Mouse (Mus musculus): ENCODE data around the gene Rdh19. TPM values are rescaled to one million over a fixed set of nuclear protein-coding genes. Genes with fewer than 3 reads are reported as not detected.
"Not testable (repeated sequence)": the region's sequence is repeated elsewhere in the genome, so short reads cannot be mapped to it uniquely, and the experiment has no call there.

The Rdh19 gene
- total RNA-seq (2021): not detected
- long read RNA-seq, experiment 1: 0 reads
- long read RNA-seq, experiment 2: 0 reads

DNA sequence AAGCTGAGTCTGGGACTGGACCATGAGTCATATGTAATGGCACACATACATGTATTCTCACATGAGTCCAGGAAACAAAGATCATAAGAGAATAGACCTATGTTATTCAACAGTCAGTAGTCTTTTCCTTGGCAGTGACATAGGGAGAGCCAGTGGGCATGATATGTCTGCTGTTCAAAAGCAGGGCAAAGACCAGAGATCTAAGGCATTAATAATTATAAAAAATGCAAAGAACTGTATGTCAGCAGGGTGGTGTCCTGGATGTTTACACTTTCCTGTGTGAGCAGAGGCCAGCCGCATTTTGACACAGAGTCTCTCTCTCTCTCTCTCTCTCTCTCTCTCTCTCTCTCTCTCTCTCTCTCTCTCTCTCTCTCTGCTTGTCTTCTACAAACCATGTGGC lies at the start of gene Rdh19:
Gene Rdh19 (plus strand): TSS at position 301 of the 400 bp plus-strand sequence.
- intact Hi-C loops (cut with DNase I): no loop called here
- Histone ChIP-seq H3K27ac (no peak within 1 kb of the TSS), H3K4me3 (no peak within 1 kb of the TSS)
- TF ChIP-seq CTCF (IDR thresholded peaks at IDR 0.05): no peak
- DNase-seq: no peak

DNA sequence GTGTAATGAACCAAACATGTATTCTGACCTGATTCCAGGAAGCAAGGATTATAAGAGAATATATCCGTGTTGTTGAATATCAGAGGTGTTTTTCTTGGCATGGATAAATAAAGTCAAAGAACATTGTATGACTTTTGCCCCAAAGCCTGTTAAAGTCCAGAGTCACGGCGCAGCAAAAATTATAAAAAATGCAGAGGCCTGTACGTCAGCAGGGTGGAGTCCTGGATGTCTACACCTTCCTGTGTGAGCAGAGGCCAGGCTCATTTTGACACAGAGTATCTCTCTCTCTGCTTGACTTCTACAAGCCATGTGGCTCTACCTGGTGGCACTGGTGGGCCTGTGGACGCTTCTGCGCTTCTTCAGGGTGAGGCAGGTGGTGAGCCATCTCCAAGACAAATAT lies 48.8 kb upstream of the Rdh19 start, which contains the start of gene Rdh16:
Gene Rdh16 (plus strand): TSS at position 262 of the 400 bp plus-strand sequence.
- no peak for TF ChIP-seq CTCF (IDR thresholded peaks at IDR 0.05)
- intact Hi-C loops (cut with DNase I): no loop called here
- no peak within 1 kb of the TSS for H3K27ac ChIP-seq
- H3K4me3 ChIP-seq: no peak within 1 kb of the TSS
- no peak for DNase-seq

DNA sequence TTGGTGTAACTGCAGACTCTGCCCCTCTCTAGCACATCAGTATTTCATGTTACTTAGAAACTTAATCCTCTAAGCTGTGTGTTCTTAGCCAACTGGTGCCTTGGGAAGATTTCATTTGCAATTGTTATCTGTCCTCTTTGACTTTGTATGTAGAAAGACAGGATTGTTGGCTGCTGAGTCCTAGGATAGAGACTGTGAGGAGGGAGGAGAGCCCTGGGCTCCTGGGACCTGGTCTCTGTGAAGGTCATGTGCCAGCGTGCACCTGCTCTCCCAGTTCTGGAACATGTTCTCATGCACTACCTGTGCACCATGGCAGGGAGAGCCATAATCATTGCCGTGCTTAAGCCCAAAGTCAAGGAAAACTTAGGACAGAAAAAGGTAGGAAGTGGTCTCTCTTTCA lies 48.1 kb upstream of the Rdh19 start:
- DNase-seq: no peak
- Histone ChIP-seq H3K4me3 (no peak overlapping the region), H3K27ac (no peak overlapping the region)
- no peak for TF ChIP-seq CTCF (IDR thresholded peaks at IDR 0.05)
- intact Hi-C loops (cut with DNase I): no loop called here

DNA sequence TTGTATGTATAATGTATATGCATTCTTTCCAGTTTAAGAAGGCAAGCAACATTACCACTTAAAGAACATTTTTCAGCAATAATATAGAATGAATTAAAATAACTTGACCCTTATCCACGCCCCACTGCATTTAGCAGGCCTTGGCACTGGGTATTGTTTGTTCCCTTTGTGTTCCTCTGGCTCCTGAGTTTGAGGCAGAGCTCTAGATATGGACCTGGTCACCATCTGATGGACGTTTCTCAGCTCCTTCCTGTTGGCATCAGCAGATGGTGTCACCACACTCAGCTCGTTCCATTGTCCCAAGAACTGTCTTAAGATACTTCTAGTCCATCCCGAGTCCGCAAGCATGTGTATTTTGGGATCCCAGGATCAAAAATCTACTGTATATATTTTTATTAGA lies 47.5 kb upstream of the Rdh19 start:
- intact Hi-C loops (cut with DNase I): no loop called here
- TF ChIP-seq CTCF (IDR thresholded peaks at IDR 0.05): no peak
- no peak for DNase-seq
- H3K4me3 ChIP-seq: no peak overlapping the region
- H3K27ac ChIP-seq: no peak overlapping the region

DNA sequence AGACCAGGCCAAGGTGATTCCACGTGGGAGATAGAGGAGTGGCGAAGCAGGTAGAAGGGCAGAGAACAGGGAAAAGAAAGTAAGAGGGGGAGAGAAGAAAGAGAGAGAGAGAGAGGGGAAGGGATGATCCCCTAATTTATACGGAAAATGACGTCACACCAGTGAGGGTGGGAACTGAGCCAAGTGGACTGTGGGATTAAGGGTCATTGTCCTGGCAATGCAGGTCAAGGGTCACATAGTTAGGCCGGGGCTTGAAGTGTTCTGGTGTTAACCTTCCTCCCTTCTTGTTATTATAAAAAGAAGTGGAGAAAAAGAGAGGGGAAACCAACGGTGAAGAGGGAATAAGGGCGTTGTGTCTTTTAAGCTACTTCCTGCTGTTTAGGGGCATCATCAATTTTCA lies 45.3 kb upstream of the Rdh19 start:
- Histone ChIP-seq H3K27ac (no peak overlapping the region), H3K4me3 (no peak overlapping the region)
- DNase-seq: no peak
- TF ChIP-seq CTCF (IDR thresholded peaks at IDR 0.05): no peak
- intact Hi-C loops (cut with DNase I): no loop called here

DNA sequence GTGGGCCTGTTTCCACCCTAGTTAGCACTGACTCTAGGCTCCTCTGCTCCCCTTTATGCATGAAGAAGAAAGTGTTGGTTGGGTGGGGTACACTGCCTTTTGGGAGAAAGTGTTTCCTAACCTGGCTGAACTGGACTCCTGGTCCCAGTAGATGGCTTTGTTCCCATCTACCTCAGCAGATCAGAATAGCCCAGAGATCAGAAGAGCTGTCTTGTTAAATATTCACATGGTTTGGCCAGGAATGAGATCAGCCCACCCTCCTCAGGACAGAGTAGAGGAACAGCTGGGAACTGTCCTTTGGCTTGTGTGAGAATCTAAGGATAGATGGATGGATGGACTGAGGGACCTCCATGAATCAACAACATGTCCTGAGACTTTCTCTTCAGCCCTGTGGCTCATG lies 33.8 kb upstream of the Rdh19 start:
- no peak overlapping the region for H3K4me3 ChIP-seq
- TF ChIP-seq CTCF (IDR thresholded peaks at IDR 0.05): no peak
- no peak overlapping the region for H3K27ac ChIP-seq

DNA sequence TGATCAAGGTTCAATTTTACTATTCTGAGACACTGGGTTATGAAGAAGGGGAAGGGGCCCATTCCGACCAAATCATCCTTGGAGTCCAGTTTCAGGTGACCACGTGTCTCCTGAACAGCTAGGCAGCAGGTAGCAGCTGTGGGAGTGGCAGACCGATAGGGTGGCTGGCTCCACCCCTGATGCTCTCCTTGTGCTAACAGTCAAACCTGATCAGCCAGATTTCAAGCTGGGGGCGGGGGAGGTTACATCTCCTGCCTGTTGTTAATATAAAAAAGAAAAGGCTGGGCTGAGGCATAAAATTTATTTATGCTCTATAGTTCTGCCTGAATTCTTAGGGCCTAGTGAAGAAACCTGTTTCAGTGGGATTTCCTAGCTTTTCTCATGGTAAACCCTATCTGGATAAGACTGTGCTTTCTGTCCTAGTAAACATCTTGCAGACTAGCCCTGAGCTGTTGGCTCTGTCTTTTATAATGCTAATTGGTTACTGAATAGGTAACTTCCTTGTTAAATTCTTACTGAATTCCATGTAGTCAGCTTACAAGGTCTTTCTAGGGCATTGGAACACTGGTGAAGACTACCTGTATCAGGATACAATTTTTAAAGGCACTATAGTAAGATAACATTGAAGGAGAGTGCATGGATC lies 32.3 kb upstream of the Rdh19 start:
- H3K27ac ChIP-seq; H3K4me3 ChIP-seq; intact Hi-C loops (cut with DNase I); DNase-seq: not testable (repeated sequence)

More for the DNA sequence above, 33.8 kb upstream of the Rdh19 start:
- no peak for DNase-seq
- intact Hi-C loops (cut with DNase I): no loop called here

DNA sequence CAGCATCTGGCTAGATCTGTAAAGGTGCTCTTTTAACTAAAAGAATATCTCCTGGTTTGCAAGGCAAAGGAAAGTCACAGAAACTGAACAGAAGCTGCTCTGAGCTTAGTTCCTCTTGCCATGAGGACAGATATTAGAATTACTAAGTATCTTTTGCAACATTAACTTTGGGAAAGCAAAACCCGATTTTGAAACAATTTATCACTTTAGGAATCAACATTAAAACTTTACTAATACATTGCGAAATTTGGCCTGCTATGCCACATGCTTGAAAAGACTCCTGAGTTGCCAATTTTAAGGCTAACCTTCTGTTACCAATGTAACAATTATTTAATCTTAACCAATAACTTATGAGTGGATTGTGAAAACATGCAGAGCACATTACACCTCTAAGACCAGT lies 27.9 kb upstream of the Rdh19 start:
- H3K27ac ChIP-seq; DNase-seq; H3K4me3 ChIP-seq; intact Hi-C loops (cut with DNase I): not testable (repeated sequence)

DNA sequence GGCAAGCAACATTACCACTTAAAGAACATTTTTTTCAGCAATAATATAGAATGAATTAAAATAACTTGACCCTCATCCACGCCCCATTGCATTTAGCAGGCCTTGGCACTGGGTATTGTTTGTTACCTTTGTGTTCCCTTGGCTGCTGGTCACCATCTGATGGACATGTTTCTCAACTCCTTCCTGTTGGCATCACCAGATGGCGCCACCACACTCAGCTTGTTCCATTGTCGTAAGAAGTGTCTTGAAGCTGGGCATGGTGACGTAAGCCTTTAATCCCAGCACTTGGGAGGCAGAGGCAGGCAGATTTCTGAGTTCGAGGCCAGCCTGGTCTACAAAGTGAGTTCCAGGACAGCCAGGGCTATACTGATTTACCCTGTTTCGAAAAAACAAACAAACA lies 24.3 kb upstream of the Rdh19 start:
- intact Hi-C loops (cut with DNase I): no loop called here
- DNase-seq: no peak
- peak; percentile 6; the same call in 1 of the 2 replicates for TF ChIP-seq CTCF (IDR thresholded peaks at IDR 0.05)
- H3K27ac ChIP-seq: no peak overlapping the region
- H3K4me3 ChIP-seq: no peak overlapping the region

DNA sequence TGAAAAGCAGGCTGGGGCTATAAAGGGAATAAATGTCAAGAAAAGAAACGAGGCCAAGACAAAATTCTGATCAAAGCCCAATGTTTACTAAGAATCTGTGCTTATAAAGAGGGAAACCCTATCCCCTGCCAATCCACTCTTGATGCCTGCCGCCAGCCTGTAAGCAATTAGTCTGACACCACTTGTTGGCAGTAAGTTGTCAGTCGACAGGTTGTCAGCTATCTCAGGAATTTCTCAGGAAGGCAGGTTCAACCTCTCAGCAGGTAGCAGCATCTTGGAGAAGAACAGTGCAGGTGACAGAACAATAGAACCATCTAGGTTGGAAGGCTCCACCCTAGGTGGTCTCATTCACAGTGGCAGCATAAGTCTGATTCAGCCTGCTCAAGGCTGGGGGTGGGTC lies 20.6 kb upstream of the Rdh19 start:
- no peak for TF ChIP-seq CTCF (IDR thresholded peaks at IDR 0.05)
- Histone ChIP-seq H3K27ac (no peak overlapping the region), H3K4me3 (no peak overlapping the region)
- intact Hi-C loops (cut with DNase I): no loop called here
- no peak for DNase-seq

DNA sequence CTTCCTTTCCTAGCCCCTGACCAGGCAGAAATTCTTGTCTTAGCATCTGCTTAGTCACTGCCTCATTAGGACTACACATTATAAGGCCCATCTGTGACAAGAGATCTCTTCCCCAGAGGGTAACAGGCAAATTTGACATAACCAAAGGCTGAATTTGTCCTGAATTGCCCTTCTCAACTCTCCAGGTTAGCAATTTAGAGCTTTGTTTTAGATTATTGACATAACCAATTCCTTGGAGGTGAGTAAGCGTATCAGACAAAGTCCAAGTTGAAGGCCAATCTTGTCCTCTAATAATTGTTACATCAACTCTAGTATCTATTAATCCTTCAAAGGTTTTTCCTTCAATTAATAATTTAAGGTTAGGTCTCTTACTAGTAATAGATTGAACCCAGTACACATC lies 15.5 kb upstream of the Rdh19 start:
- DNase-seq; H3K4me3 ChIP-seq; H3K27ac ChIP-seq; intact Hi-C loops (cut with DNase I): not testable (repeated sequence)

DNA sequence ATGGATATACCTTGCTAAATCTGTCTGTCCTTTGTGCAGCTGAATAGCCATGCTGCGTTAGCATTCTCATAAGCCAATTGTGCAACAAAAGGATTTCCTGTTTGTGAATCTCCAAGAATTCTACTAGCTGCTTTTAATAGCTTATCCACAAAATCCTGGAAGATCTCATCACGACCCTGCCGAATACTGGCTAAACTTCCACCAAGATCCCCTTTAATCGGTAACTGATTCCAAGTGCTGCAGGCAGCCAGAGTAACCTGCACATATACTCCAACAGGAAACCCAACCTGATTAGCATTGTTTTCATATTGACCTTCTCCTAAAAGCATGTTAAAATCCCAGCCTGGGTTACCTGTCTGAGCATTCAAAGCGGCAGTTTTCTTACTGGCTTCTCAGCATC lies 14.4 kb upstream of the Rdh19 start:
- TF ChIP-seq CTCF (IDR thresholded peaks at IDR 0.05): no peak
- intact Hi-C loops (cut with DNase I): no loop called here
- H3K27ac ChIP-seq: no peak overlapping the region
- no peak for DNase-seq
- H3K4me3 ChIP-seq: no peak overlapping the region

DNA sequence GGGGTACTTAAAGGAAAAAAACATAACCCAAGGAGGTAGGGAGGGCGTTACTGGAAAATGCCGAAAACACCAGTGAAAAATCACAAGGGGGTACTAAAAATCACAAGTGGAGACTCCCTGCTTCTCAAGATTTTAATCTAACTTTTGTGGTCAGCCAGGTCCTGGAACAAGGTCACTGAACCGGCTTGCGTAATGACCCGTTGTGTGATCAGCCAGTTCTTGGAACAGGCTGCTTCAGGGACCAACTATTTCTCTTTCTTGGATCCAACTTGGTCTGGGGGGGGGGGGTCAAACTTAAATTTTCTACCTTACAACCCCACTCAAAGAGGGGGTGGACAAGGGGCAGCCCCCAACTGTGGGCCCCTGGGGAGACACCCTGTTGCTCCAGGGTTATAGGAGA lies 11.9 kb upstream of the Rdh19 start:
- intact Hi-C loops (cut with DNase I); H3K27ac ChIP-seq; DNase-seq; H3K4me3 ChIP-seq: not testable (repeated sequence)

DNA sequence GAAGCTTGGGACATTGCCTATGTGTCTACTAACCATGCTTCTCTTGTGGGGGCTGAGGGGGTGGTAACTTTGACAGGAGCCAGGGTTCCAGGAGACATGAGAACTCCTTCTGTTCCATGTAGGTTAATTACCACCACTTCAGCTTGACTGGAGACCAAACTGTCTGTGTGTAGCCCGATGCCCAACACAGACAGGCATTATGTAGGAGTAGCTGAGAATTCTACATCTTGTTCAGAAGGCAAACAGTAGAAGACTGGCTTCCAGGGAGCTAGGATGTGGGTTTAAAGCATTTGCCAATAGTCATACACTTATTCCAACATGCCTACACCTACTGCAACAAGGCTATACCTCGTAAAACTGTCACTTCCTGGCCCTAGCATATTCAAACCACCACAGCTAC lies 11.2 kb upstream of the Rdh19 start:
- Histone ChIP-seq H3K4me3 (no peak overlapping the region), H3K27ac (no peak overlapping the region)
- intact Hi-C loops (cut with DNase I): no loop called here
- DNase-seq: no peak
- no peak for TF ChIP-seq CTCF (IDR thresholded peaks at IDR 0.05)
